Mouse (Mus musculus): ENCODE measurements around the gene Prl7b1. TPM values are rescaled to one million over a fixed set of nuclear protein-coding genes. Genes with fewer than 3 reads are reported as not detected.

Prl7b1 gene
- total RNA-seq (2021) = not detected

DNA sequence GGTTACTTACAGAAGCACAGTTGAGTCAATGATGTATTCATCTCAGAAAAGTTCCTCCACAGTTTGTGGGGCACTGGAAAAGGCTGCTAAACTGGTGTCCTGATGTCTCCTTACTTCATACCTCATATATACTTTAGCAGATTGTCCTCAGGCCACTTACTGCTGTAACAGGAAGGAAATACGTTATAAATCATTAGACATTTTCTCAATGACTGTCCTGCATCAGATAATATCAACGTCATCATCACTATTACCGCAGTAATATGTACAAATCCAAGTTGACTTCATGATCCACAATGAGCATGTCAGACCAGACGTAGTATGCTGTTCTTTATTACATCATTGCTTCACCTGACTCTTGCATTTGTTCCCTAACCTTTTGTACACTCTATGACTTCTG is at the start of gene Prl7b1:
Gene Prl7b1 (minus strand): TSS at position 101 of the 400 bp plus-strand sequence.
- no peak for DNase-seq (ENCODE audit: low spot score in 2 of 2)
- intact Hi-C loops (cut with DNase I) = no loop called here

DNA sequence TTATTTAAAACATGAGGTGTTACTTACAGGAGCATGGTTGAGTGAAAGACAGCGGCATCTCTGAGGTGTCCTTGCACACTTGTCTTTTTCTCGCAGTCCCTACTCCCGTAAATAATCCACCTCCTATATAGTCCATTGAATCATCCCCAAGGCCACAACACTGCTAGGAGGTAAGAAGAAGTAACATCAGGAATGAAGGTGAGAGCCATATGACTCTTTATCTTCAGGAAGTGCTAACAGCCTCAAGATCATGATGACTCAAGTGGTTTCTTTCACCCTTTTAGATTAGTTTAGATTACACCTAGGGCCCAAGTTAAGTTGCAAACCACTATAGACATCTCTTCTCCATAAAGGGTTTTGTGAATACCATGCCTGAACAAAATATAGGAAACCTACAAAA is 32.0 kb upstream of the Prl7b1 start, which contains the start of gene Prl7a1:
Gene Prl7a1 (minus strand): TSS at position 101 of the 400 bp plus-strand sequence.
- intact Hi-C loops (cut with DNase I) = no loop called here
- no peak for DNase-seq (ENCODE audit: low spot score in 2 of 2)

DNA sequence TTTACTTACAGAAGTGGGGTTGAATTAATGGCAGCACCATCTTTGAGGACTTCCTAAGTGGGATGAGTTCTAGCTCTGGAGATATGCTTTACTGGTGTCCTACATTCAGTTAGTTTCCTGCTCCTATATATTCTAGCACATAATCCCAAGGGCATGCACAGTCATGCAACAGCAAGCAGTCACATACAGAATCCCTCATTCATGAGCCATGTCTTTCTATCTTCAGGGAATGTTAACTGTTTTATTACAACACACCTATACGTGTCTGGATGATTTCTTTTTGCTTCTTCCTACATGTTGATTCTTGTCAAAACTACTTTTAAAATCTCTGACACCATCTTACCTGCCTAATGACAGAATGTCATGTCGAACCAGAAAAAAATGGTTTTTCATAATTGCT is 28.3 kb downstream of the Prl7b1 start, which contains the start of gene Prl8a1:
Gene Prl8a1 (minus strand): TSS at position 101 of the 400 bp plus-strand sequence.
- intact Hi-C loops (cut with DNase I) = no loop called here

DNA sequence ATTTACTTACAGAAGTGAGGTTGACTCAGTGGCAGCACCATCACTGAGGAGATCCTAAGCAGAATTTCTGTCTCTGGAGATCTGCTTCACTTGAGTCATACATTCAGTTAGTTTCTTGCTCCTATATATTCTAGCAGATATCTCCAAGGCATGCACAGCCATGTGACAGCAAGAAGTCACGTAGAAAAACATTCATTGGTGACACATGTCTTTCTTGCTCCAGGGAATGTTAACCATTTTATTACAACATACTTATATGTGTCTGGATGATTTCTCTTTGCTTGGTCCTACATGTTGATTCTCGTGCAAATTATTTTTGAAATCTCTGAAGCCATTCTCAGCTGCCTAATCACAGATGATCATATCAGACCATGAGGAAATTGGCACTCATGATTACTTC is 45.9 kb downstream of the Prl7b1 start, which contains the start of gene Prl8a9:
Gene Prl8a9 (minus strand): TSS at position 101 of the 400 bp plus-strand sequence.
- intact Hi-C loops (cut with DNase I) = no loop called here
- no peak for DNase-seq (ENCODE audit: low spot score in 2 of 2)

More for the DNA sequence above, 28.3 kb downstream of the Prl7b1 start, which contains the start of gene Prl8a1:
- no peak for DNase-seq (ENCODE audit: low spot score in 2 of 2)

DNA sequence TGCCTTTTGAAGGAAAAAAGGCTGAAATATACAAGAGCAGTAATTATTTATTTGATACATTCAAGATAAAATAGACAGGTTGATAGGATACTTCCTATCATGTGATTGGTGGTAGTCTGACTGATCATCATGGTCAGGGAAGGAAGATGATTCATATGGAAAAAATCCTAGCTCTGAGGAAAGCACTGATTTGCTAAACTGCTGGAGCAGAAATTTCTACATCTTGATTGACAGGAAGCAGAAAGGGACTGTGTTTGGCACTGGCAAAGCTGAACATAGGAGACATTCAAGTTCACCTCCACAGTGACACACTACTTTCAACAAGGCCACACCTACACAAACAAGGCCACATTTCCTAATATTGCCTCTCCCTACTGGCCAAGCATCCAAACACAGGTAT is 57.0 kb downstream of the Prl7b1 start:
- DNase-seq (ENCODE audit: low spot score in 2 of 2) = no peak
- intact Hi-C loops (cut with DNase I) = no loop called here

Other genes with a start within 250 kb of the Prl7b1 start
- gene Prl2b1, start 219.7 kb downstream of the Prl7b1 start, total RNA-seq (2021) = not detected
- gene Prl8a6, start 171.9 kb downstream of the Prl7b1 start, total RNA-seq (2021) = not detected
- gene Prl8a8, start 97.4 kb downstream of the Prl7b1 start, total RNA-seq (2021) = not detected
- not detected for gene Prl8a9, start 46.0 kb downstream of the Prl7b1 start, total RNA-seq (2021)
- not detected for gene Prl8a1, start 28.4 kb downstream of the Prl7b1 start, total RNA-seq (2021)
- gene Prl7a1, start 31.9 kb upstream of the Prl7b1 start, total RNA-seq (2021) = not detected
- not detected for gene Prl7a2, start 57.5 kb upstream of the Prl7b1 start, total RNA-seq (2021)
- not detected for gene Prl7d1, start 106.2 kb upstream of the Prl7b1 start, total RNA-seq (2021)
- not detected for gene Prl7c1, start 170.2 kb upstream of the Prl7b1 start, total RNA-seq (2021)
- gene Prl2a1, start 191.1 kb upstream of the Prl7b1 start, total RNA-seq (2021) = not detected
- gene Prl2c1, start 238.8 kb upstream of the Prl7b1 start, total RNA-seq (2021) = not detected